Mouse (Mus musculus) heart, postnatal 0 days (tissue): ENCODE data around the gene Cltc. TPM values are rescaled to one million over a fixed set of nuclear protein-coding genes. Genes with fewer than 3 reads are reported as not detected.

Experiments used
- ATAC-seq: fragments of 200-750 bp; cut with Nextera tagmentation; 2 replicates; pipeline ENCODE4 v1.8.0; 2017; ENCODE audit warnings: low read depth, moderate number of reproducible peaks, moderate library complexity; ENCODE audit not compliant: insufficient read depth
- DNase-seq: peaks from one replicate; pipeline ENCODE4 v3.0.0-alpha.2; 2016; ENCODE audit warnings: low spot score
- H3K27ac ChIP-seq: fragments of 300-500 bp; sonication (generic); 2 replicates; pipeline ENCODE4 v1.5.1; 2014; ENCODE audit warnings: low read depth, mild to moderate bottlenecking
- H3K27me3 ChIP-seq: fragments of 300-500 bp; sonication (generic); 2 replicates; pipeline ENCODE4 v1.6.1; 2014; ENCODE audit warnings: low read length, mixed read lengths; ENCODE audit not compliant: control insufficient read depth, insufficient read depth
- H3K36me3 ChIP-seq: fragments of 300-500 bp; sonication (generic); replicated peaks from 2 replicates; pipeline ENCODE4 v1.6.1; 2014; ENCODE audit warnings: low read length, mixed read lengths; ENCODE audit not compliant: control insufficient read depth, insufficient read depth
- H3K4me1 ChIP-seq: fragments of 300-500 bp; sonication (generic); 2 replicates; pipeline ENCODE4 v1.6.1; 2014; ENCODE audit warnings: antibody characterized with exemption; ENCODE audit not compliant: control insufficient read depth, insufficient read depth
- H3K4me2 ChIP-seq: fragments of 300-500 bp; sonication (generic); 2 replicates; pipeline ENCODE4 v1.6.1; 2014; ENCODE audit warnings: low read depth, mild to moderate bottlenecking, low read length, moderate library complexity
- H3K4me3 ChIP-seq: fragments of 300-500 bp; sonication (generic); 2 replicates; pipeline ENCODE4 v1.5.1; 2014; ENCODE audit warnings: low read depth, low read length
- H3K9ac ChIP-seq: fragments of 300-500 bp; sonication (generic); replicated peaks from 2 replicates; pipeline ENCODE4 v1.6.1; 2014; ENCODE audit warnings: low read depth, low read length, mixed read lengths
- H3K9me3 ChIP-seq: fragments of 300-500 bp; sonication (generic); replicated peaks from 2 replicates; pipeline ENCODE4 v1.6.1; 2016; ENCODE audit warnings: low read length; ENCODE audit not compliant: control insufficient read depth
- CTCF ChIP-seq: IDR thresholded peaks from 2 replicates; pipeline ENCODE4 v1.5.1; 2016; ENCODE audit warnings: antibody characterized with exemption, control low read depth, low read depth
- EP300 ChIP-seq: IDR thresholded peaks from 2 replicates; pipeline ENCODE4 v1.6.1; 2016; ENCODE audit warnings: antibody characterized with exemption, low read depth
- WGBS: fragments of 180-500 bp; shearing (Covaris S2); extraction: QIAGEN DNeasy Blood & Tissue Kit; methylation state at CpG from one replicate; pipeline ENCODE4 v1.1.7; 2014; 5-methylcytosine and 5-hydroxymethylcytosine counted together
- polyA plus RNA-seq: library from polyadenylated mRNA; unstranded; fragments of >200 nt; fragmentation: Nextera tagmentation; extraction: Ambion mirVana; gene quantifications from 2 replicates; pipeline ENCODE4 v1.2.1, GENCODE M21; 2015
- total RNA-seq: library from RNA; depleted of rRNA; stranded (reverse); fragments of >200 nt; gene quantifications from 2 replicates; pipeline ENCODE4 v1.2.3, GENCODE M21; 2014; ENCODE audit warnings: low replicate concordance

The Cltc gene
- total and polyA plus RNA-seq, 2 experiments from 2014 or later = 77.6 to 185 TPM

DNA sequence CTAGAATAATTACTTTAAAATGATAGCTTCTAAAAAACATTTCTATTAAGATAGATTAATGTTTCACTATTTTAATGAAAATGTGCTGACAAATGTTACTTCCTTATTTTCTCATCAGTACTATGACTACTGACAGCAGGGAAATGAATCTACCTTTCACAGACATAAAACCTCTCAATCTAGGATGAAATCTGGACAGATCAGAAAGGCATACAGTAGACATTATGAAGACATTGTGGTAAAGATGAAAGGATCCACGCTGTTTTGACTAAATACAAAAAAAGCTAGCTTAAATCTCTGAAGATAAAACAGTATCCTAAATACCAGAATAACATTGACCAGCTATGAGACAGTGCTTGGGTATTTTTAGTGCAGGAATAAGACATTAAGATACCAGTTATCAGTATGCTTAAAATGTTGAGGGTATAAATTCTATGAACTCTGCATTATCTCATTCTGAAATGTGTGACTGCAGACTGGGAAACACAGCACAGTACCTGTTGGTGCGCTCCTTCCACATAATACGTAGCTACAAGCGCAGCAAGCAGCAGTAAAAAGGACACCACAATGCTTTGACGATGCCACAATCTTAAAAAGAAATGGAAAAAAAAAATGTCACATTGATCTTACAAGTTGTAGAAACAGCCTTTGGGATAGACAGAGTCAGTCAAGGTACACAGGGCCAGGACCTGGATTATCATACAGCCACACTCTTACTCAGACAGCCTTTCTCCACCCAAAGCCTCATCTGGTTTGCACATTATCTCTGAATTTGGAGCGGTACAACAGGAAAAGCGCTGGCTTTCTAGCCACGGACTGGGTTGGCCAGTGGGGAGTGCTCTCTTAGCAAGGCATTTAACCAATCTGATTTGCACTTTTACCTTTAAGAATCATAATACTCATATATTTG is 94.1 kb downstream of the Cltc start:
- DNase-seq = no peak
- ATAC-seq = no peak

DNA sequence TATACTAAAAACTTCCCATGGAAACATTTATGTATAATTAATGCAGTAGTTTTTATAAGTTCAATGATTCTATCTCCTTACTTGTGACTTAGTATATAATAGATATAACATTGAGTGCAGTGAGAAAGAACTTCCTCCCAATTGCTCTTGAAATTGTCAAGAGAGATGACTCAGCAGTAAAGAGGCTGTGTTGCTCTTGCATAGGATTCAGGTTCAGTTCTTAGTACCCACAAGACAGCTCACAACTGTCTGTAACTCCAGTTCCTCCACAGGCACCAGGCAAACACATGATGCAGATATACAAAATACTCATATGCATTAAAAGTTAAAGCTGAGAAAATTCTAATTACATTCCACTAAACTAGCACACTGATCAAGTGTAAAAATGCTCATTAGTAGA is 99.5 kb downstream of the Cltc start:
- H3K4me1 ChIP-seq = 0 out of 2 replicates have a peak, but pooled peaks cover 6% of the 10 kb centered on the region
- ATAC-seq = no peak

More for the DNA sequence above, 94.1 kb downstream of the Cltc start:
- no peak overlapping the region for H3K4me3 ChIP-seq
- no peak overlapping the region for H3K9ac ChIP-seq
- TF ChIP-seq CTCF (no peak), EP300 (no peak)
- no peaks in the 10 kb centered on the region for H3K4me1 ChIP-seq
- no peaks in the 10 kb centered on the region for H3K9me3 ChIP-seq
- H3K36me3 ChIP-seq = peaks cover 45% of the 10 kb centered on the region
- no peak overlapping the region for H3K27ac ChIP-seq
- H3K4me2 ChIP-seq = no peak overlapping the region
- H3K27me3 ChIP-seq = no peaks in the 10 kb centered on the region
- 73% methylated on average over 8 of the region's 8 CpGs for WGBS

DNA sequence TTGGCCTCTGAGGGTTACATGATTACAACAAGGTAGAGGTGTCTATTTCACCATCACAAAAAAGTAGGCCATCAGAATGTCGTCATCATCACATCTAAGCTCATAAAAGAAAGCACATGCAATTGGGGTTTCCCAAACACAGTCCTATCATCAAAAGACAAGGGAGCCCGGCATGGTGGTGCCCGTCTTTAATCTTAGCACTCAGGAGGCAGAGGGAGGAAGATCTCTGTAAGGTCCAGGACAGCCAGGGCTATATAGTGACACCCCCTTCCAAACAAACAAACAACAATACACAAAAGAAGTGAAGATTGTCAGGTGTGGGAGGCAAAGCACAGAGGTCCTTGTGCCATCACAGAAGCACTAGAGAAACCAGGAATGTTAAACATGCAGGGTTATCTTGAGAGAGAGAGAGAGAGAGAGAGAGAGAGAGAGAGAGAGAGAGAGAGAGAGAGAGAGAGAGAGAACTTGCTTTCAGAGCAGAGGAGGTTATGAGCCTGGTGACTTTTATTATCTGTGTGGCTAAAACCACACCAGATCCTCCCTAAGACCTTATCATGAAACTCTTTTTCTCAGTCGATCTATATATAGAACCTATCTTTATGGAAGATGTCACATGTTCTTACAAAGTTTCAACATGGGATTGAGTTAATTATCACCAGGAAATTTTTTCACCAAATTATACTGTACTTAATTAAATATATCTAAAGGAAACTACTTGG is 100.4 kb downstream of the Cltc start:
- Histone ChIP-seq H3K27me3 (no peaks in the 10 kb centered on the region), H3K9ac (0 out of 2 replicates have a peak overlapping the region, but pooled peaks have one; percentile 10), H3K4me1 (0 out of 2 replicates have a peak, but pooled peaks cover 6% of the 10 kb centered on the region), H3K4me2 (no peak overlapping the region), H3K27ac (peak overlapping the region; percentile 57), H3K36me3 (peaks cover 18% of the 10 kb centered on the region), H3K9me3 (no peaks in the 10 kb centered on the region), H3K4me3 (no peak overlapping the region)
- TF ChIP-seq EP300 (no peak), CTCF (no peak)
- ATAC-seq (peak; percentile 53; the same call in 1 of the 2 replicates), DNase-seq (no peak)
- 28% methylated on average over 4 of the region's 4 CpGs for WGBS

More for the DNA sequence above, 99.5 kb downstream of the Cltc start:
- TF ChIP-seq CTCF = no peak
- no peak for TF ChIP-seq EP300
- Histone ChIP-seq H3K27ac (no peak overlapping the region), H3K36me3 (peaks cover 24% of the 10 kb centered on the region), H3K27me3 (no peaks in the 10 kb centered on the region), H3K9me3 (no peaks in the 10 kb centered on the region), H3K4me3 (no peak overlapping the region), H3K4me2 (no peak overlapping the region), H3K9ac (no peak overlapping the region)
- DNase-seq = no peak

GRCm38 (mm10) chr11:86655671-86656070 is 101.7 kb downstream of the Cltc start:
- Histone ChIP-seq H3K4me2 (no peak overlapping the region), H3K27ac (no peak overlapping the region), H3K36me3 (peaks cover 7% of the 10 kb centered on the region; the same call in 1 of the 2 replicates), H3K9me3 (no peaks in the 10 kb centered on the region), H3K4me1 (0 out of 2 replicates have a peak, but pooled peaks cover 6% of the 10 kb centered on the region), H3K4me3 (no peak overlapping the region), H3K27me3 (no peaks in the 10 kb centered on the region), H3K9ac (no peak overlapping the region)
- 37% methylated on average over 1 of the region's 1 CpGs for WGBS
- no peak for ATAC-seq
- DNase-seq = peak; percentile 64
- TF ChIP-seq EP300 = no peak
- TF ChIP-seq CTCF = peak; percentile 56

DNA sequence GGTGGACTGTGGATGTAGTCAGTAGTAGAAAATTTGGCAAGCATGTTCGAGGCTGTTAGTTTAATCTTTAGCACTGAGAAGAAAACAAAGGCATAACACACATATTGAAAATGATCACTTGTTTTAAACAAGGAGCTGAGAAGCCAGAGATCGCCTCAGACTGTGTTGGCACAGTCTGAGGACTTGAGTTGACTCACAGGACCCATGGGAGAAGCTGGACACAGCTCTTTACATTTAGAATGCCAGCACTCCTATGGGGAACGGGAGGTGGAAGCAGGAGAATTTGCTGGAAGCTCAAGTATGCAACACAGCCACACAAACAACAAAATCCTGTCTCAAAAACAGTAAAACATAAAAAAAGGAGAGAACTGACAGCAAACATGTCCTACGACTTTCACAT is 103.3 kb downstream of the Cltc start:
- Histone ChIP-seq H3K4me3 (no peak overlapping the region), H3K4me2 (no peak overlapping the region), H3K27me3 (no peaks in the 10 kb centered on the region), H3K27ac (peak overlapping the region; percentile 12), H3K4me1 (0 out of 2 replicates have a peak, but pooled peaks cover 6% of the 10 kb centered on the region), H3K36me3 (peaks cover 3% of the 10 kb centered on the region; the same call in 1 of the 2 replicates), H3K9ac (no peak overlapping the region), H3K9me3 (no peaks in the 10 kb centered on the region)
- ATAC-seq = no peak
- no peak; the same call in 1 of the 2 replicates for TF ChIP-seq EP300
- 71% methylated on average over 4 of the region's 4 CpGs for WGBS
- no peak for DNase-seq
